Mouse (Mus musculus) thymus, adult 2 months (tissue): ENCODE measurements around the gene Elavl3. TPM values are rescaled to one million over a fixed set of nuclear protein-coding genes. Genes with fewer than 3 reads are reported as not detected.

Experiments used
- DNase-seq: peaks from one replicate; pipeline ENCODE4 v3.0.0; 2021
- H3K27ac ChIP-seq: fragments of 200-500 bp; 2 replicates; pipeline ENCODE4 v1.5.1; 2012; ENCODE audit warnings: low read length, control low read depth; ENCODE audit not compliant: control insufficient read depth, insufficient read depth
- H3K27me3 ChIP-seq: fragments of 200-500 bp; 2 replicates; pipeline ENCODE4 v1.6.1; 2012; ENCODE audit warnings: mild to moderate bottlenecking, low read length, moderate library complexity, mixed read lengths; ENCODE audit not compliant: control insufficient read depth, insufficient read depth
- H3K36me3 ChIP-seq: fragments of 200-500 bp; 2 replicates; pipeline ENCODE4 v1.6.1; 2012; ENCODE audit warnings: mild to moderate bottlenecking, low read length, moderate library complexity; ENCODE audit not compliant: control insufficient read depth, insufficient read depth
- H3K4me1 ChIP-seq: fragments of 200-500 bp; replicated peaks from 2 replicates; pipeline ENCODE4 v1.6.1; 2012; ENCODE audit warnings: low read length; ENCODE audit not compliant: control insufficient read depth, insufficient read depth
- H3K4me3 ChIP-seq: fragments of 200-500 bp; 2 replicates; pipeline ENCODE4 v1.5.1; 2012; ENCODE audit warnings: mild to moderate bottlenecking, low read length, control low read depth, moderate library complexity; ENCODE audit not compliant: control insufficient read depth, insufficient read depth
- CTCF ChIP-seq: fragments of 200-500 bp; IDR thresholded peaks from 2 replicates; pipeline ENCODE4 v1.5.1; 2012; ENCODE audit warnings: mild to moderate bottlenecking, control low read depth, low read length, moderate library complexity, borderline replicate concordance; ENCODE audit not compliant: control insufficient read depth, poor library complexity, insufficient read depth; ENCODE audit errors: extremely low read depth
- POLR2A ChIP-seq: fragments of 200-500 bp; IDR thresholded peaks from 2 replicates; pipeline ENCODE4 v1.6.1; 2012; ENCODE audit warnings: mild to moderate bottlenecking, low read length, control low read depth, moderate library complexity; ENCODE audit not compliant: control insufficient read depth, poor library complexity, insufficient read depth; ENCODE audit errors: extremely low read depth
- WGBS: fragments of 180-500 bp; shearing (Covaris S2); methylation state at CpG from one replicate; pipeline ENCODE4 v1.1.7; 2018; 5-methylcytosine and 5-hydroxymethylcytosine counted together
- polyA plus RNA-seq: library from polyadenylated mRNA; depleted of rRNA; stranded (reverse); fragments of >200 nt; gene quantifications from 2 replicates; pipeline ENCODE4 v1.2.3, GENCODE M21; 2012

Elavl3 gene
- polyA plus RNA-seq, 1 experiment = 0.35 TPM

DNA sequence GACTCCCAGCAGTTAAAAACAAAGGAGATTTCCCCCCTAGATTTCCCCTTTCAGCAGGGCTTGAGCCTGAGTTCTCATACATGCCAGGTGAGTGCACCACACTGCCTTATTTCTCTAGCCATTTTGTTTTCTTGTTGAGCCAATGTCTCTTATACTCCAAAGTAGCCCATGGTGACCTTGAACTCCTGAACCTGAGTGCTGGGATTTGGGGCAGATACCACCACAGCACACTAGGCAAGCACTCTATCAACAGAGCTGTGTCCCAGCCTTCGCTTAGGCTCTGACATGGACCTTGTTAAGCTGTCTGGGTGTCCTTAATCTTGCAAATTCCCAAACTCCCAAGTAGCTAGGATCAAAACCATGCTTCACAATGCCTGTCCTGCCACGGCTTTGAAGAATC lies 10.0 kb downstream of the Elavl3 start:
- H3K27ac ChIP-seq = no peak overlapping the region
- no peak for DNase-seq
- no peak for TF ChIP-seq POLR2A
- TF ChIP-seq CTCF = no peak
- H3K36me3 ChIP-seq = no peaks in the 10 kb centered on the region
- H3K4me3 ChIP-seq = no peak overlapping the region
- H3K27me3 ChIP-seq = no peaks in the 10 kb centered on the region
- 69% methylated on average over 2 of the region's 2 CpGs for WGBS
- H3K4me1 ChIP-seq = no peaks in the 10 kb centered on the region

DNA sequence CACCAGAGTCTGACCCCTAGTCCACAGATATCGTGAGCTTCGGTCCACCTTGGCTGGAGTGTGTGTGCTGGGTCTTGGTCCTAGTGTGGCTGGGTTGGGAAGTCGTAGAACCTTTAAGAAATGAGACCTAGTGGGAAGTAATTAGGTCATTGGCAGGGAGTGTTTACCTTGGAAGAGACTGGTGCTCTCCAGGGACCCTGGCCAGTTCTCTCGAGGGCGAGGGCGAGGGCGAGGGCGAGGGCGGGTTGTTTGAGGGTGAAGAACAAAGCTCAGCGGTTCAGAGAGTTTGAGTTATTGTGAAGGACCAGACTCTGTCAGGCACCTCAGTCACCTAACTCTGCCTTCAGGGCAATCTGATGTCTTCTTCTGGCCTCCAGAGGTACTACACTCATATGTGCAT lies 14.0 kb downstream of the Elavl3 start:
- TF ChIP-seq CTCF = no peak
- TF ChIP-seq POLR2A = no peak
- Histone ChIP-seq H3K27ac (no peak overlapping the region), H3K4me3 (no peak overlapping the region), H3K36me3 (no peaks in the 10 kb centered on the region), H3K27me3 (no peaks in the 10 kb centered on the region), H3K4me1 (no peaks in the 10 kb centered on the region)
- 85% methylated on average over 10 of the region's 10 CpGs for WGBS
- no peak for DNase-seq

GRCm38 (mm10) chr9:22035300-22036044 lies 16.4 kb downstream of the Elavl3 start:
- TF ChIP-seq POLR2A (no peak), CTCF (no peak)
- WGBS = 78% methylated on average over 6 of the region's 6 CpGs

DNA sequence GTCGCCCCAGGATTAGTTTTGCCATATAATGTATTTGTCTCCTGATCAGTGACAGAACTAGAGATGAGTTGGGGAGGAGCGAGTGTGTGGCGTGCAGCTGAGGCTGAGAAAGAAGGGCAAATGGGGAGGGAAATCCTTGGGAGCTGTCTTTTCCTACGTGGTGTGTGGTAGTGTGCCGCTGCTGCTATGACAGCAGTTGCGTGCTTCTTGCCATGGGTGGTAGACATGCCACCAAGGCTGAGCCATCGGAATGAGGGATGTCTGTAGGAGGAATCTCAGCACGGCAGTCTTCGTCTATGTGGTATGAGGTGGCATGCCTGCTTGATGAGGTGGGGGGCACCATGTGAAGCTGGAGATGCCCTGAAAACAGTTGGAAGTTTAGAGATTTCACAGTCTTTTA lies 21.4 kb downstream of the Elavl3 start:
- no peak for TF ChIP-seq CTCF
- WGBS = 96% methylated on average over 9 of the region's 9 CpGs
- Histone ChIP-seq H3K27ac (no peak overlapping the region), H3K4me1 (no peaks in the 10 kb centered on the region), H3K4me3 (no peak overlapping the region), H3K36me3 (no peaks in the 10 kb centered on the region), H3K27me3 (no peaks in the 10 kb centered on the region)
- DNase-seq = no peak

More at GRCm38 (mm10) chr9:22035300-22036044, 16.4 kb downstream of the Elavl3 start:
- no peaks in the 10 kb centered on the region for H3K27me3 ChIP-seq
- H3K27ac ChIP-seq = no peak overlapping the region
- no peak overlapping the region for H3K4me3 ChIP-seq
- no peaks in the 10 kb centered on the region for H3K36me3 ChIP-seq
- no peaks in the 10 kb centered on the region for H3K4me1 ChIP-seq
- no peak for DNase-seq

- H3K27me3 ChIP-seq = no peaks in the 10 kb centered on the region
- no peak for TF ChIP-seq CTCF
- DNase-seq = no peak
- H3K27ac ChIP-seq = no peak overlapping the region
- no peaks in the 10 kb centered on the region for H3K36me3 ChIP-seq
- H3K4me3 ChIP-seq = no peak overlapping the region
- WGBS = 73% methylated on average over 7 of the region's 7 CpGs
- H3K4me1 ChIP-seq = no peaks in the 10 kb centered on the region
These were observed 23.4 kb downstream of the Elavl3 start for GRCm38 (mm10) chr9:22028467-22028866.

DNA sequence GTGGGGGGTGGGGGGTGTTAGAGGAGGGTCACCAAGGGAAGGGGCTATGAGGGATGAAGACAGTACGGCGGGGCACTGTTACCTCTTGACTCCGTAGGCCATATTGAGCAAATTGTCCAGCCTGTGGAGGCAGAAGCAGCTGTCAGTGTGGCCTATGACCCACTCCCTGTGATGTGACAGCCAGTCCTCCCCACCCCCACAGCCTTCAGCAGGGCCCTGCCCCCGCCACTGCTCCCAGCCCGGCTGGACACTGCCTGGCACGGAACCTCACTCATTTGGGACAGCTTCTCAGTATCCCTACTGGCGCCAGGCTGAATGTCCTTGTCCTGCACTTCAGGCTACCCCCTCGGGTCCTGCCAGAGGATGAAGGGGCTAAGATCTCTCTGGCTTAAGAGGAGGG lies 27.2 kb downstream of the Elavl3 start:
- Histone ChIP-seq H3K36me3 (no peaks in the 10 kb centered on the region), H3K4me3 (no peak overlapping the region), H3K27ac (no peak overlapping the region), H3K27me3 (no peaks in the 10 kb centered on the region), H3K4me1 (no peaks in the 10 kb centered on the region)
- no peak for DNase-seq
- TF ChIP-seq CTCF (no peak), POLR2A (no peak)
- WGBS = 88% methylated on average over 8 of the region's 8 CpGs
